Mouse (Mus musculus): ENCODE data around the gene Commd9. TPM values are rescaled to one million over a fixed set of nuclear protein-coding genes. Genes with fewer than 3 reads are reported as not detected.

Commd9 gene
- polyA plus RNA-seq, 1 experiment from 2014 or later, result 66.7 TPM

- no peaks in the 10 kb centered on the region for H3K36me3 ChIP-seq
- peaks cover 22% of the 10 kb centered on the region for H3K4me1 ChIP-seq
- no peak for DNase-seq (ENCODE audit: low spot score)
- H3K4me3 ChIP-seq, result no peak overlapping the region
- no peak overlapping the region for H3K27ac ChIP-seq (replicated peaks)
- no peaks in the 10 kb centered on the region for H3K9me3 ChIP-seq (replicated peaks)
- WGBS, result 90% methylated on average over 4 of the region's 4 CpGs
- H3K27me3 ChIP-seq (ENCODE audit: low read depth, poor library complexity, severe bottlenecking), result no peaks in the 10 kb centered on the region
Measured at GRCm38 (mm10) chr2:101923181-101923580, 37.1 kb downstream of the Commd9 start.

GRCm38 (mm10) chr2:101925183-101925582 lies 39.1 kb downstream of the Commd9 start:
- no peaks in the 10 kb centered on the region for H3K9me3 ChIP-seq (replicated peaks)
- no peaks in the 10 kb centered on the region for H3K36me3 ChIP-seq
- no peak overlapping the region for H3K27ac ChIP-seq (replicated peaks)
- H3K27me3 ChIP-seq (ENCODE audit: low read depth, poor library complexity, severe bottlenecking), result no peaks in the 10 kb centered on the region
- H3K4me1 ChIP-seq, result peaks cover 15% of the 10 kb centered on the region
- 86% methylated on average over 3 of the region's 3 CpGs for WGBS
- DNase-seq (ENCODE audit: low spot score), result no peak
- H3K4me3 ChIP-seq, result no peak overlapping the region

GRCm38 (mm10) chr2:101925591-101926188 lies 39.6 kb downstream of the Commd9 start:
- 68% methylated on average over 12 of the region's 12 CpGs for WGBS
- DNase-seq (ENCODE audit: low spot score), result no peak
- no peaks in the 10 kb centered on the region for H3K9me3 ChIP-seq (replicated peaks)
- H3K4me1 ChIP-seq, result peaks cover 11% of the 10 kb centered on the region
- no peak overlapping the region for H3K4me3 ChIP-seq
- no peaks in the 10 kb centered on the region for H3K27me3 ChIP-seq (ENCODE audit: low read depth, poor library complexity, severe bottlenecking)
- no peaks in the 10 kb centered on the region for H3K36me3 ChIP-seq
- no peak overlapping the region for H3K27ac ChIP-seq (replicated peaks)

GRCm38 (mm10) chr2:101932169-101932936 lies 46.3 kb downstream of the Commd9 start:
- no peaks in the 10 kb centered on the region for H3K4me1 ChIP-seq
- H3K36me3 ChIP-seq, result no peaks in the 10 kb centered on the region
- H3K4me3 ChIP-seq, result no peak overlapping the region
- H3K27ac ChIP-seq (replicated peaks), result no peak overlapping the region
- no peaks in the 10 kb centered on the region for H3K9me3 ChIP-seq (replicated peaks)
- DNase-seq (ENCODE audit: low spot score), result no peak
- H3K27me3 ChIP-seq (ENCODE audit: low read depth, poor library complexity, severe bottlenecking), result no peaks in the 10 kb centered on the region
- 85% methylated on average over 14 of the region's 14 CpGs for WGBS

GRCm38 (mm10) chr2:101933301-101933700 lies 47.3 kb downstream of the Commd9 start:
- Histone ChIP-seq H3K27me3 (ENCODE audit: low read depth, poor library complexity, severe bottlenecking) (no peaks in the 10 kb centered on the region), H3K4me1 (no peaks in the 10 kb centered on the region), H3K4me3 (no peak overlapping the region), H3K36me3 (no peaks in the 10 kb centered on the region), H3K9me3 (replicated peaks) (no peaks in the 10 kb centered on the region), H3K27ac (replicated peaks) (no peak overlapping the region)
- WGBS, result 89% methylated on average over 3 of the region's 3 CpGs
- no peak for DNase-seq (ENCODE audit: low spot score)

- H3K36me3 ChIP-seq, result no peaks in the 10 kb centered on the region
- DNase-seq (ENCODE audit: low spot score), result no peak
- H3K27ac ChIP-seq (replicated peaks), result no peak overlapping the region
- no peaks in the 10 kb centered on the region for H3K4me1 ChIP-seq
- no peaks in the 10 kb centered on the region for H3K27me3 ChIP-seq (ENCODE audit: low read depth, poor library complexity, severe bottlenecking)
- H3K4me3 ChIP-seq, result no peak overlapping the region
- H3K9me3 ChIP-seq (replicated peaks), result peaks cover 4% of the 10 kb centered on the region; the same call in 1 of the 2 replicates
- WGBS, result 93% methylated on average over 1 of the region's 1 CpGs
Measured at GRCm38 (mm10) chr2:101935006-101935405, 49.0 kb downstream of the Commd9 start.

GRCm38 (mm10) chr2:101950716-101951520 lies 64.9 kb downstream of the Commd9 start:
- DNase-seq (ENCODE audit: low spot score), result no peak
- H3K27me3 ChIP-seq (ENCODE audit: low read depth, poor library complexity, severe bottlenecking), result no peaks in the 10 kb centered on the region
- 67% methylated on average over 7 of the region's 7 CpGs for WGBS
- H3K4me1 ChIP-seq, result peaks cover 13% of the 10 kb centered on the region
- H3K9me3 ChIP-seq (replicated peaks), result no peaks in the 10 kb centered on the region
- no peak overlapping the region for H3K4me3 ChIP-seq
- peaks cover 51% of the 10 kb centered on the region for H3K36me3 ChIP-seq
- H3K27ac ChIP-seq (replicated peaks), result no peak overlapping the region

Other genes with a start within 250 kb of the Commd9 start
- gene Rag1, start 236.7 kb upstream of the Commd9 start, polyA plus RNA-seq (2016; fragmentation: Nextera tagmentation; extraction: Ambion mirVana), result 0.02 and 0.10 TPM in 2 replicates
- gene B230118H07Rik, start 236.7 kb upstream of the Commd9 start, polyA plus RNA-seq (2016; fragmentation: Nextera tagmentation; extraction: Ambion mirVana), result 57.4 and 64.1 TPM in 2 replicates
- gene Traf6, start 207.8 kb upstream of the Commd9 start, polyA plus RNA-seq (2016; fragmentation: Nextera tagmentation; extraction: Ambion mirVana), result 16.9 and 18.7 TPM in 2 replicates
- 22.7 and 25.2 TPM in 2 replicates for gene Prr5l, start 3.2 kb upstream of the Commd9 start, polyA plus RNA-seq (2016; fragmentation: Nextera tagmentation; extraction: Ambion mirVana)

Measured in midbrain, embryonic 10.5 days (tissue).